Mouse (Mus musculus): ENCODE measurements around the gene Arl8a.
"Not testable (repeated sequence)": the region's sequence is repeated elsewhere in the genome, so short reads cannot be mapped to it uniquely, and the experiment has no call there.

The Arl8a gene

DNA sequence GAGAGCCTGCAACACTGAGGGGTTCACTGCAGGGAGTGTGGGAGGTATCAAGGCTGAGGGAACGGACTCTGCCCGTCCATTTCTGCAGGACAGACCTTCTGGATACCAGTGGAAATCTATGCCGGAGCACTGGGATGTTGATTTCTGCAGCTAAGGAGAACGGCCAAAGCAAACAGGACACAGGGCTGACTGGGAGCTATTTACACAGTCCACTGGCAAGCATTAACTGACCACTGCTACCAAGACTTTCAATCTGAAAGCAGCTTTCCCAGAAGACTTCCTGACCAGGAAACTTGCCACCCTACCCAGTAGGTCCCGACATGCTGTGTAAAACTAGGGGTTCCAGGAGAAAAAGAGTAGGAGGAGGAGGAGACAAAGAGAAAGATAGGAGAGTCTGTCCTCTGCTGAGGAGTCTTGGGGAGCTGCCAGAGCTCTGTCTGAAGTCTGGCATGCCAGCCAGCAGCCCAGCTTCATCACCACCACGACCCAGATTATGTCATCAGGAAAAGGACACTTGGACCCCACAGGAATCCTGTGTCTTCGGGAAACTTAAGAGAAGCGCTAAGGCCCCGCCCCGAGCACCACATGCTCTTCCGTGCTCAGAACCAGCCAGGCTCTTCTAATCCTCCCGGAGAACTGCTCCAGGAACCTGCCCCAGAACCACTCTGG, 23.1 kb downstream of the Arl8a start:
- DNase-seq (ENCODE audit: low spot score in 2 of 2), result no peak

DNA sequence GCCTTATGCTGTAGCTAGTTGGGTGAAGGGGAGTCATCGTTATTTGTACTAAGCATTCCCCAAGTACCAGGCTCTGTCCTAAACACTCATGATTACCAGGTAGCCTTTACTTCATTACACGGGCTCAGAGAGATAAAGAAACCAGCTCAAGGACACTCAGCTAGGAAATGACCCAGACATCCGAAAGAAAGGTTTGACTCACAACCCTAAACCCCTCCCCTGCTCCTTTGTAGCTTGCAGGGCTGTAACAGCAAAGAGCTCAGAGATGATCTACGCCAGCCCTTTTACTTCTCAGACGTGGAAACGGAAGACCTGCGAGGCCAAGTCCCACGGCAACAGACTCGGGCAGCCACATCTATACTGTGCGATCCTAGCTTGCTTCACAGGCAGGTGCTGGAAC, 23.7 kb downstream of the Arl8a start:
- no peak for DNase-seq (ENCODE audit: low spot score in 2 of 2)

DNA sequence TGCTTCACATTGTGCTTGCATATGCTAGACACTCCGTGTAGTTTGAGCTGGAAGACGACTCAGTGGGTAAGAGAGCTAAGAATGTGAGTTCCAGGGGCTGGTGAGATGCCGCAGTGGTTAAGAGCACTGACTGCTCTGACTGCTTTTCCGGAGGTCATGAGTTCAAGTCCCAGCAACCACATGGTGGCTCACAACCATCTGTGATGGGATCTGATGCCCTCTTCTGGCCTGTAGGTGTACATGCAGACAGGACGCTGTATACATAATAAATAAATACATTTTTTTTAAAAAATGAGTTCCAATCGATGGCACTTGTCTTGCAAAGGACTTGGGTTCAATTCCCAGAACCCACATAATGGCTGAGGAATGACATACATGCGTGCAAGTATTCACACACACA, 24.6 kb downstream of the Arl8a start:
- no peak for DNase-seq (ENCODE audit: low spot score in 2 of 2)

DNA sequence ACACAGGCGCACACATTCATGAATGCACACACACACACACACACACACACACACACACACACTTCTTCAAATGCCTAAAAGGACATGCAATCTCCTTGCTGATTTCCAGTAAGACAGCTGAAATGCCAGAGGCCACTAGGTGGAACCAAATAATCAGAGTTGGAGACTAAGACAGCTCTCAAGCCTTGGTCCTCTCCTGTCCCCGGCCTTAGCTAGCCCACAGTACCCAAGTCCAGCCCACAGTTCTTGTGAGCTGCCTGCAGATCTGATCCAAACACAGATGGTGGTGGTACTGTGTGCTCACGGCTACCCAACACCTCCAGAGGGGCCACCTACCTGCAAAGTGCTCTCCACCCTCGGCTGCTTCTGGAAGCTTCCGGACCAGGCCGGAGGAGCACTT, 25.4 kb downstream of the Arl8a start:
- DNase-seq (ENCODE audit: low spot score in 2 of 2), result peak; percentile 53 to 54

DNA sequence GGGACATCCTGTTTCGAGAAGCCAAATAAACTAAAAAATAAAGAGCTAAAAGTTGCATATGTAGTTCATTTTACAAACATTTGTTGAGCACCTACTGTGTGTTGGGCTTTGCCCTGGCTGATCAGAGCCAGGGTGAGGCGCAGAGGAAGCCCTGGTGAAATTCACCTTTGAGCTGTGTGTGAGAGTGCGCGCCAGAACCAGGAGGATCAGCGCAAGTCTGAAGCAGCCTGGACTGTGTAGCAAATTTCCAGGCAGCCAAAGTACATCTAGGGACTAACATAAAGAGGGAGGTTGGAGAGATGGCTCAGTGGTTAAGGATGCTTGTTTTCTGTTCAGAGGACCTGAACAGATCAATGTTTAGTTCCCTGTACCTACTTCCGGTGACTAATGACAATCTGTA, 26.7 kb downstream of the Arl8a start:
- DNase-seq (ENCODE audit: low spot score in 2 of 2), result no peak

DNA sequence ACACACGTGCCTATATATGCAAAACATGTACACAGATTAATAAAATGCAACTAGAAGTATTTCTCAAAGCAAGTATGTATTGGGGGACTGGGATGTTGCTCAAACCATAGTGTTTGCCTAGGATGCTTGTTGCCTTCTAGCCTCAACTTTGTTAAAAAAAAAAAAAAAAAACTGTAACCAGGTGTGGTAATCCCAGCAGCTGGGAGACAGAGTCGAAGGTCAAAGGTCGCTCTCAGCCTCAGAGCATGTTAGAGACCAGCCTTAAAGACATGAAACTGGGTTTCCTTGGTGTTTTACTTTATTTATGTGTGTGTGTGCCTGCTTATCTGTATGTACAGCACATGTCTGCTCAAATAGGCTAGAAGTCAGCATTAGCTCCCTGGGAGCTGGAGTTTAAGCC, 28.6 kb downstream of the Arl8a start:
- no peak for DNase-seq (ENCODE audit: low spot score in 2 of 2)

DNA sequence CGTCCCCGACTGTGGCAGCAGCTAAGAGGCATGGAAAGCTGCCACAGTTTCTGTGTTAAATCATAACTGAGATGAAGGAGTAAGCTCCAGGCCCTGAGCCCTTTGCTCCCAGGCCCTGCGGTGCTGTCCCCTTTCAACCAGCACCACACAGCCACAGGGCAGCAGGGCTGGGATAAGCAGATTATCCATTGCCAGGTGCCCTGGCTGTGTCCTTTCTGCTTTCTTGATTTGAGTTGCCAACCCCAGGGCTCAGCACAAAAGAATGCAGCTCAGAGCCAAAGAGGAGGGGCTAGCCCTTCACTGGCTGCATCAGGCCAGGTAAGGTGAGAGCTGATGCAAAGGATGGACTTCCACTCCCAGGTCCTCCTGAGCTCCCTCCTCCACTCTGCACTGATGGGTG, 31.1 kb downstream of the Arl8a start:
- no peak for DNase-seq (ENCODE audit: low spot score in 2 of 2)

DNA sequence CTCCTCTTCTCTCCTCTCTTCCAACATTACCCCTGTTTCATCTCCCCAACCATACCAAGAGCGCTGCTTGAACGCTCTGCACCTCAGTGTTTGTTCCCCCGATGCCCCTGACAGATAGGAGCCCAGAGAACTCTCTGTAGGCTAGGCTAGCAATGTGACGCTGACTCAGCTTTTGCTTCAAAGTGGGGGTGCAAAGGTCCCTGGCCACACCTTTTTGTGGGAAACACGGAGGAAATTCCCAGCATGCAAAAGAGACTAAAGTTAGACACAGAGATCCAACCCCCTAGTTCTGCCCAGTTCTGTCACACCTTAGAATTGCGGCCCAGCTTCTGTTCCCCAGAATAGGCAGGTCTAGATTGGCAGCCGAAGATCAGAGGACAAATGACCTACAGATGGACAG, 32.2 kb downstream of the Arl8a start:
- DNase-seq (ENCODE audit: low spot score in 2 of 2), result no peak

DNA sequence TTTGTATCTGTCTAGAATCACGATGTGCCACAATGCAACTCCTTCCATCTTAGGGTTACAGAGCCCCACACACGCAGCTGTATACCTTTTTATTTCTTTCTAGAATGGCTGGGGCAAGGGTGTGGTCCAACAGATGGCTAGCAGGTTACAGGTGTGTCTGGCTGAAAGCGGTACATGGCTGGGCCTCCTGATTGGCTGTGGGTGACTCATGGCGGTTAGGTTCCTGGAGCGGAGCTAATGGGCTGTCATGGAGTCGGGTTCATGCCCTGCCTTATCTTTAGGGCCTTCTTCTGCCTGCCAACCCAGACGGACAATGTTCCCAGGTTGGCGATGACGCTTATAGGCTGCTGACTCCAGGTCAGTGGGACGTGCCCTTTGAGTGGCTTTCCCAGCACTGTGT, 34.2 kb downstream of the Arl8a start:
- no peak for DNase-seq (ENCODE audit: low spot score in 2 of 2)

DNA sequence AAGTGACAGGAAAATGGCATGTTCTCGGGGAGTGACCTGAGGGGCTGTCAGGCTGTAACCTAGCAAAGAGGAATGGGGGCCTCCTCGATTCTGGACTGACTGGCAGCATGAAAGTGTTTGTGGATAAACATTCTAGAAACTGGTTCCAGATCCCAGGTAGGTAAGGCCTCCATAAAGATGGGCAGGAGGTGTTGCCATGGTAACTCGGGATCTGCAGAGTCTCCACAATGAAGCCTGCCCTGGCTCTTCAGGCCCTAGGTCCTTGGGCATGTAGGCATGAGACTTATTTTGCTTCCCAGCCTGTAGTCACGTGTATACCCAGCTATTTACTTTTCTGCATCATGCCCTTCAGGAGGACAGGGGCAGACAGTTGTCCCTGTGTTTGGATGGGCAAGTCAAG, 34.7 kb downstream of the Arl8a start:
- DNase-seq (ENCODE audit: low spot score in 2 of 2), result no peak

DNA sequence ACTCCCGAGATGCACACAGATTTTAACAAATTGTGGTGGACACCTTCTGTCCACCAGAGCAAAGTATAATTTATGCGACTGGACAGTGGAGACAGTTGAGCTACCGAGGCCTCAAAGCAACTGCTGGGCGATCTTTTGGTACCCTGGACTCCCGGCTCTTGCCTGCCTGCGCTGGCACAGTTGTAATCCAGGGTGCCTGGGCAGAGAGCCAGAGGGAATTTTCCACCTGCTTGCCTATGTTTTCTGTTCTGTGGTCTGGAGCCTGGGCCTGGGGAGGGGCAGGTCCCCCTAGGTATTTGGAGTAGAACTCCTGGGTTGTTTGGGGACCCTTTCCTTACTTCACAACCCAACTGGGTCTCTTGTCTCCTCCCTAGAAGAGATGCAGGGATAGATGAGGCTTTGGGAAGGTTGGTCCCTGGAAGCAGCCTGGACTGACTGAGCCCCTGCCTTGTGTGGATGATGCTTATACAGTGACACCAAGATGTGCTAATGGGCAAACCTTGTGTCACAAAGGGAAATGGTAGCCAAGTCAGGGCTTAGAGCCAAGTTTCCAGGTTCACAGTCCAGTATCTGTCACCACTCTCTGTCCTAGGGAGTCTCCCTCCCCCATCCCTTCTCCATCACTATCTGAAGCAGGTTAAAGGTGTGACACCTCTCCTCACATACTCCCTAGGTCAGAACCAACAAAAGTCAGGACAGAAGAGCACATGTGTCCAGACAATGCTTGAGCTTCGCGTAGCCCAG, 35.4 kb downstream of the Arl8a start:
- no peak for DNase-seq (ENCODE audit: low spot score in 2 of 2)

DNA sequence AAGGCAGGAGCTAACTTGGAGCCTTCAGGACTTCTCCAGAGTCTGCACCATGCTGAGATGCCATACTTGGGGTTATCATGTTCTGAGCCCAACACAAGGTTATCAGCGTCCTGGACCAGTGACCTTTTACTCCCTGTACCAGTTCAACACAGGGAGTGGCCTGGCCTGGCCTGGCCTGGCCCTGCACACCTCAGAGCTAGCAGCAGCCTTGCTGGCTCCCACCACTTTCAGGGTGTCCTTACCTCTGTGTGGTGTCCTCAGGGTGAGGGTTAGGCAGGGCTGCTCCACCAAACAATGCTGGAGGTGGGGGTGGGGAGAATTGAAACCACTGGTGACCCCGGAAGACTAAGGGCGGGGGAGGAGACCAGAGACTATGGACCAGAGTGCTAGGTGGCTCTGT, 36.4 kb downstream of the Arl8a start:
- no peak for DNase-seq (ENCODE audit: low spot score in 2 of 2)

DNA sequence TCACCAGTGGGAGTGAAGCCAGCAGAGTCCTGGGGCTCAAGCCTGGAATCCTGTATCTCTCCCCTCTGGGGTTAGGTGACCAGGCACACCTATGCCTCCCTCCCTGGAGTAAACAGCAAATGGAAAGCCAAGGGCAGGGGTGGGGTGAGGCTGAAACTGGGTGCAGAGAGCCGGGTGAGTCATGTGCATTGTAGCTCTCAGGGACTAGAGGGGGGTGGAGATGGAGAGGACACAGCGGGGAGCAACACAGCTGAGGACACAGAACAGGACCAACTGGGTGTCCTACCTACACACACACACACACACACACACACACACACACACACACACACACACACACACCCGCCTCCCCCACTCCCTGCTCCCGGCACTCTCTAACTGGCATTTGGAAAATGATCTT, 36.8 kb downstream of the Arl8a start:
- DNase-seq (ENCODE audit: low spot score in 2 of 2), result no peak

DNA sequence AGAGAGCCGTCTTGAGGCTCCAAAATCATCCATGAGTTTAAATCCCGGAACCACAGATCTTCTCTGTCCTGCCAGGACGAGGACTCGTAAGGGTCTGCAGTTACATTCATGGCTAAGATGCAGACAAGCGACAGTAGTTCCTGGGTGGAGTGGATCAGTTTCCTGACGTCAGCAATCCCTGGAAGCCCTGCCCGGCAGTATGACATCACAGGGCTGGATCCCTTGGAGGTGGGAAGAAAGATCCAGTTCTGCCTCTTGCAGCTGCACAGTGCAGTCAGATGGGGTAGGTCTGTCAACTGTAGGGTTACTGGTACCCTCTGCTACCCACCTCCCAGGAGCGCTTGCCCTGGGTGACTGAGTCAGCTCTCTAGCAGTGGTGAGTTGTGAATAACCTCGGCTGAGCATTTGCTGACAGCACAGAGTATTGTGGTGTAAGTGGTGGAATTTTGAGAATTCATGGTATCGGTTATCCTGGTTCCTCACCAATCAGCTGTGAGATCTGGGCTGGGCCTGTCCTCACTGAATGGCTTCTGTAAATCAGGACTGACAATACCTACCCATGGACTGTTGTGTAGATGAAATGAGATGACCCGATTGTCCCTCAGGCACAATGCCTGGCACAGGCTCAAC, 37.4 kb downstream of the Arl8a start:
- DNase-seq (ENCODE audit: low spot score in 2 of 2), result no peak

DNA sequence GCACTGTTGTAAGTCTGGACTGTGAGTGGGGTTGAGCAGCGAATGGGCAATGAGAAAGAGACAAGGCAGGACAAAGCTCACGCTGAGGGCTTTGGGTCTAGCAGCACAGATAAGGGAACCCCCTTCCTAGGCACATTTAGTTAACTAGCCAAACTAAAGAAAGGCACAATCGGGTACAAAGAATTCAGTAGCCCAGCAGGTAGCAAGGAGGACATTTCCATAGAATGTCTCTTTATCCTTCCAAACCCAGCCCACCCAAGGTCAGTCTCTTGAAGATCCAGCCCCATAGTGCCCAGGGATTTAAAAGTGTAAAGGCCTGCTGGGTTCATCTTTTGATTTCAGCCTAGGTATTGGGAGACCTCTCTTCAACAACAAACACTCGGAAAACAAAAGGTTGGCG, 39.3 kb downstream of the Arl8a start:
- DNase-seq (ENCODE audit: low spot score in 2 of 2), result no peak

DNA sequence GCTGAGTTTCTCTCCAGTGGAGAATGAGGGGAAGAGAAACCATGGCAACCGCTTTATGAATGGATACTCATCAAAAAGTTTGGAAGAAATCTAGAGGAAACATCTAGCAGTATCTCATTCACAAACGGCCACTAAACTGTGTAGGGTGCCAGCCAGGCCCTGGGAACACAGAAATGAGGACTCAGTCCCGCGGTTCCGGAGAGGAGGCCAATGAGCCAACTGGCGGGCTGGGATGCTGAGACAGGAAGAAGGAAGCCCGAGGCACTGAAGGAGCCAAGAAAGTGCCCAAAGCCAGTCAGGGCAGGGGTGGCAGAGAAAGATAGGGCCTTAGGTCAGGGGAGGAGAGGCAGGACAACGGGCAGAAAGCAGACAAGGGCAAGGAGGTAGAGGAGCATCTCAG, 39.8 kb downstream of the Arl8a start:
- DNase-seq (ENCODE audit: low spot score in 2 of 2), result no peak

DNA sequence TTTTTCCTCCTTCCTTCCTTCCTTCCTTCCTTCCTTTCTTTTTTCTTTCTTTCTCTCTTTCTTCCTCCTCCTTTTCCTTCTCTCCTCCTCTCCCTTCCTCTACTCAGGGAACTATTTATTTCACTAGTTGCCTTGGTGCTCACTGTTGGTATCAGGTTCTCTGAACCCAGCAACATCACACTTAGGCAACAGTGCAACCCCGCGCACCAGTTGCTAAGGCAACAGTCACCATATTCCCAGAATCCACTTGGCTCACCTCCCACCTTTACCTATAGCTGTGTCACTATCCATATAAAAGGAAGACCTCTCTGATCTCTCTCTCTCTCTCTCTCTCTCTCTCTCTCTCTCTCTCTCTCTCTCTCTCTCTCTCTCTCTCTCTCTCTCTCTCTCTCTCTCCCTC, 40.4 kb downstream of the Arl8a start:
- not testable (repeated sequence) for DNase-seq (ENCODE audit: low spot score in 2 of 2)

DNA sequence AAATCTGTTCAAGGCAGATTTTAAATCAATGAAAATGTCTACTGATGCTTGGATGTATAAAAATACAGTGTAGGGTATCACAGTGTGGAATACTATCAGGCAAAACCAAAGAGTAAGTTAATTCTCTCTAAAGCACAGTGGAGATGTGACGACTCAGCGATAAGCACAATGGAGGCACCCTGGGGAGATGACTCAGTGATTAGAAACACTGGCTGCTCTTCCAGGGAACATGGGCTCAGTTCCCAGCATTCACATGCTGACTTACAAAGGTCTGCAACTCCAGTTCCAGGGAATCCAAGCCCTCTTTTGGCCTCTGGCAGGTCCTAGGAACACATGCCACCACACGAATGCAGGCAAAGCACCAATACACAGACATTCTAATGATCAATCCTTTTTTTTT, 41.6 kb downstream of the Arl8a start:
- DNase-seq (ENCODE audit: low spot score in 2 of 2), result no peak

DNA sequence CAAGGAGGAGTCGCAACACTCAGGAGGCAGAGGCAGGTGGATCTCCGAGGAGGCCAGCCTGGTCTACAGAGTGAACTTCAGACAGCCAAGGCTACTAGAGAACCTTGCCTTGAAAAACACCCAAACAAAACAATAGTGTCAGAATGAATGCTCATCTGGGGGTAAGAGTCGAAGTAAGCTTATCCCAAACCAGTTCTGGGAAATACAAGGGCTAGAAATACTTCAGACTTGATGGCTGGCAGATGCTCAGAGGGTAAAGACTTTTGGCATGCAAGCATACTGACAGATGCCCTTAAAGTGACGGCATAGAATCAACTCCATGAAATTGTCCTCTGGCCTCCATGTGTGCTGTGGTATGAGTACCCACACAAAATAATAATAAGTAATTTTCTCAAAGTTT, 42.6 kb downstream of the Arl8a start:
- no peak for DNase-seq (ENCODE audit: low spot score in 2 of 2)

DNA sequence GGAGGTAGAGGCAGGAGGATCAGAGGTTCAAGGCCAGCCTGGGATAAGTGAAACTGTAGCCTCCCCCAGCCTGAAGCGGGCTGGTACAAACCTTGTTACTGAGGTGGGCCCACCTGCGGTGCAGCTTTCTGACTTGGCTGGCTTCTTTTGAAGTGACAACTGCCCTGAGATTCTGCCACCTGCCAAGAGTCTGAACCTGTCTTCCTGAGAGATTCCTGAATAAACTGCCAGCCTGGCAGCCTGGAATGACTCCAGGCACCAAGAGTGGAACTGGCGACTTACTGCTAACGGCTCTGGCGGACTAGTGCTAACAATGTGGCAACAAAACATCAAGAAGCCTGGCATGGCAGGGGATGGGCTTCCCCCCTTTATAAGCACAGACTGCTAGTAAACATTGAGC, 47.7 kb downstream of the Arl8a start:
- DNase-seq (ENCODE audit: low spot score in 2 of 2), result not testable (repeated sequence)

DNA sequence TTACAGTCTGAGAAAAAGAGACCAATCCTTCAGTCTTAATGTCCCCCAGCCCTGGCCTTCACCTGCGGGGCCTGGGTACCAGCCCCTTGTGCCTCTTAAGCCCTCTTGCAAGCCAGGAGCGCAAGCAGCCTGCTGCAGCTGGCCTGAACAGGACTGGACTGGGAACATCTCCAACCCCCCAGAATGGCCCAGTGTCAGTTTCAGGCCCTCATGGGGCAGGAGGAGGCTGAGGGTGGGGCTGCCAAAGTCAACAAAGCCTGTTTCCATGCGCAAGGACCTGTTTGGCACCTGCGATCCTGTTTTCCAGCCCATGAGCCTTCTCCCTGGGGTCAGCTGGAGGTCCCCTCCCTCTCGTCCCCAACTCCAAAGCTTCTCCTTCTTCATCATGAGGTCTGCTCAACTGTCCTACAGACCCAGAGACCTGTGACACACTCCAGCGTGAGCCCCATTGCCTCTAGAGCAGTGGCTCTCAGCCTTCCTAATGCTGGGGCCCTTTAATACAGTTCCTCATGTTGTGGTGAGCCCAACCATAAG, 49.4 kb downstream of the Arl8a start:
- DNase-seq (ENCODE audit: low spot score in 2 of 2), result no peak

DNA sequence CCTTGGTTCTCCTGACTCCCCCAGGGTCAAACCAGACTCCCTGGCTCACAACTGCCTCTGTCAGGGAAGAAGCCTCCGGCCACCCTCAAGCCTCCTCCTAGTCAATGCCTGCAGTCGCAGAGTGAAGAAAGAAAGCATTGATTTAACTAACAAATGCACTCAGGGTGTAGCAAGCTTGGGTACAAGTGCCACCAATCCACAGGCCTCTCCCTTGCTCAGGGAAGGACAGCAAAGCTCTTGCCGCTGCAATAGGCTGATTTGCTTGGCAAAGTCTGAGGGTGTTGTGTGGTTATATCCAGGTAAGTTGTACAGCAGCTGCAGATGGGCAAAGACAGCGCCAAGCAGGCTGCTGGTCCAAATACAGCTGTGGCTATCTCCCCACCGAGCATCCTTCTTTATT, 51.8 kb downstream of the Arl8a start:
- DNase-seq (ENCODE audit: low spot score in 2 of 2), result no peak
